Mouse (Mus musculus) liver, embryonic 11.5 days (tissue): ENCODE measurements at regions not wholly inside any gene's neighbourhood (a gene's known extent, or its start where the extent isn't known, plus 50 kb on each side); places are given as distances from the start of the nearest gene placed in this dataset.
"Not testable (repeated sequence)": the region's sequence is repeated elsewhere in the genome, so short reads cannot be mapped to it uniquely, and the experiment has no call there.

Experiments used
- ATAC-seq: fragments of 200-750 bp; cut with Nextera tagmentation; replicated peaks from 2 replicates; pipeline ENCODE4 v1.8.0; 2017; ENCODE audit warnings: moderate number of reproducible peaks, mild to moderate bottlenecking, moderate TSS enrichment, moderate library complexity; ENCODE audit not compliant: low FRiP score
- DNase-seq: peaks from one replicate; pipeline ENCODE4 v3.0.0-alpha.2; 2017; ENCODE audit warnings: low spot score
- H3K27ac ChIP-seq: fragments of 300-500 bp; sonication (generic); 2 replicates; pipeline ENCODE4 v1.5.1; 2014; ENCODE audit warnings: mild to moderate bottlenecking, low read depth, low read length, control low read depth
- H3K27me3 ChIP-seq: fragments of 300-500 bp; sonication (generic); replicated peaks from 2 replicates; pipeline ENCODE4 v1.6.1; 2014; ENCODE audit warnings: low read length, mixed read lengths; ENCODE audit not compliant: control insufficient read depth, insufficient read depth
- H3K36me3 ChIP-seq: fragments of 300-500 bp; sonication (generic); 2 replicates; pipeline ENCODE4 v1.6.1; 2014; ENCODE audit warnings: mild to moderate bottlenecking, low read length, moderate library complexity, mixed read lengths; ENCODE audit not compliant: control insufficient read depth, insufficient read depth
- H3K4me1 ChIP-seq: fragments of 300-500 bp; sonication (generic); replicated peaks from 2 replicates; pipeline ENCODE4 v1.6.1; 2014; ENCODE audit warnings: low read length, mixed read lengths; ENCODE audit not compliant: control insufficient read depth, insufficient read depth
- H3K4me2 ChIP-seq: fragments of 300-500 bp; sonication (generic); 2 replicates; pipeline ENCODE4 v1.6.1; 2014; ENCODE audit warnings: mild to moderate bottlenecking, control low read depth, moderate library complexity
- H3K4me3 ChIP-seq: fragments of 300-500 bp; sonication (generic); 2 replicates; pipeline ENCODE4 v1.5.1; 2014; ENCODE audit warnings: low read depth, low read length, control low read depth
- H3K9ac ChIP-seq: fragments of 300-500 bp; sonication (generic); 2 replicates; pipeline ENCODE4 v1.6.1; 2014; ENCODE audit warnings: low read depth, low read length, control low read depth
- H3K9me3 ChIP-seq: fragments of 300-500 bp; sonication (generic); 2 replicates; pipeline ENCODE4 v1.6.1; 2016; ENCODE audit warnings: low read length, inconsistent platforms, mixed read lengths; ENCODE audit not compliant: control insufficient read depth
- WGBS: fragments of 180-500 bp; shearing (Covaris S2); extraction: QIAGEN DNeasy Blood & Tissue Kit; methylation state at CpG from one replicate; pipeline ENCODE4 v1.1.7; 2014; 5-methylcytosine and 5-hydroxymethylcytosine counted together

DNA sequence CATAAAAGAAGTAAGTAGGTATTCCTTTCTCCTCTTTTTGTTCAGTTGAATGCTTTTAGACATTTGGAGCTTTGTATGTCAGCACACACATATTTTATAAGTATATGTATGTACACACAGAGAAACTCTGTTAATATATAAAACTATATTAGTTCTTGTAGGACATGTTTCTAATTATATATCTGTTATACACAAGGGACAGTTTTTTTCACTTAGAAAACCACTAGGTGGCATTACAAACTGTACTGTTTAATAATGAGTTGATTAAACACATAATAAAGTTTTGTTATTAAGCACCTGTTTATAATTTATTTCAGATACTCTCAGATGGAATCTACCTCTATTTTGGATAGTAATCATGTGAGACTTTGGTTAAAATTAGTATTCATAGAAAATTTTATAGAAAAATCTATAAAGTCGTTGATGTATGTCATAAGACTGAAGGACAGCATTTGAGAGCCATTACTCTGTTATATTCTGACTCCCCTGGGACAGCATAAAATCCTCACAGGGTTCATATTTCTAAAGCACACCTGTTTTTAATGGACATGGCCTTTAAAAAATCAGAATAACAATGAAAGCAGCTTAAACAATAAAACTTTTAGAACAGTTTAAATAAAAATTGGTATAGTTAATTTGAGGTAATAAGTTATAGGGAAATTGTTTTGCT is 158.4 kb upstream of the Gm21293 start:
- no peak for DNase-seq

DNA sequence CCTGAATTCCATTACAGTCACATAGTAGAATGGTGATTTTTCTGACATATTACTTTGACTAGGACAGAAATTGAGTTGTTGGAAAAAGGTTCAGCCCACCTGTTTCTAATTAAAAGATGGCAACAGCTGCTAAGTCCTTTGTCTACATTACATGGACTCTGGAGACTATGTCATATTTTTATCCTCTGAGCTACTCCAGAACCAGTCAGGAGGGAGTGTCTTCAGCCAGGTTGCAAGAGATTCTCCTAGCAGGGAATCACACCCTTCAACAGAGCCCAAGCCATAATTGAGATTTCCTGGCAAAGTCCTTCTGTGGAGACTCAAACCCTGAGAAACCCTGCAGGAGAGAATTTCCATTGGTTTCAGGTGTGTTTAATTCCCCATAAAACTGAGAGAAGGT is 123.2 kb upstream of the Gm21293 start:
- no peaks in the 10 kb centered on the region for H3K27me3 ChIP-seq
- H3K36me3 ChIP-seq = no peaks in the 10 kb centered on the region
- no peaks in the 10 kb centered on the region for H3K9me3 ChIP-seq
- H3K4me1 ChIP-seq = no peaks in the 10 kb centered on the region
- no peak overlapping the region for H3K27ac ChIP-seq
- ATAC-seq (no peak), DNase-seq (no peak)
- no peak overlapping the region for H3K4me2 ChIP-seq
- H3K9ac ChIP-seq = no peak overlapping the region
- no peak overlapping the region for H3K4me3 ChIP-seq

More for the DNA sequence above, 158.4 kb upstream of the Gm21293 start:
- Histone ChIP-seq H3K4me1 (no peaks in the 10 kb centered on the region), H3K4me2 (no peak overlapping the region), H3K27ac (no peak overlapping the region), H3K4me3 (no peak overlapping the region), H3K9me3 (no peaks in the 10 kb centered on the region), H3K27me3 (no peaks in the 10 kb centered on the region), H3K9ac (no peak overlapping the region), H3K36me3 (no peaks in the 10 kb centered on the region)
- no peak for ATAC-seq
- WGBS = 56% methylated on average over 1 of the region's 1 CpGs

DNA sequence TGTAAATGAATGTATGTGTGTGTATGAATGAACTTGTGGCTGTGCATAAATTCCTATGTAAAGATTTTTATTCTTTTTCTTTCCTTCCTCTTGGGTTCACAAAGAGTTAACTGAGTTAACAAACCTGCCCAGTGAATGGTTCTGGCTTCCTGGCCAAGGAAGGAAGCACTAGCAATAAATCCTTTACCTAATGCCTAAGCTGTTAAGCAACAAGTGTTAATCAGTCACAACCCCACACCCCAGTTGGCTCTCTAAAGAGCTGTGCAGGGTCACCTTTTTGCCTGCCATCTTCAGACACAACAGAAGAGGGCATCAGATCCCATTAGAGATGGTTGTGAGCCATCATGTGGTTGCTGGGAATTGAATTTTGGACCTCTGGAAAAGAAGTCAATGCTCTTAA is 121.2 kb upstream of the Gm21293 start:
- ATAC-seq = no peak
- Histone ChIP-seq H3K9me3 (no peaks in the 10 kb centered on the region), H3K27ac (no peak overlapping the region), H3K4me1 (no peaks in the 10 kb centered on the region), H3K9ac (no peak overlapping the region), H3K4me2 (no peak overlapping the region), H3K4me3 (no peak overlapping the region), H3K27me3 (no peaks in the 10 kb centered on the region), H3K36me3 (no peaks in the 10 kb centered on the region)
- DNase-seq = no peak

DNA sequence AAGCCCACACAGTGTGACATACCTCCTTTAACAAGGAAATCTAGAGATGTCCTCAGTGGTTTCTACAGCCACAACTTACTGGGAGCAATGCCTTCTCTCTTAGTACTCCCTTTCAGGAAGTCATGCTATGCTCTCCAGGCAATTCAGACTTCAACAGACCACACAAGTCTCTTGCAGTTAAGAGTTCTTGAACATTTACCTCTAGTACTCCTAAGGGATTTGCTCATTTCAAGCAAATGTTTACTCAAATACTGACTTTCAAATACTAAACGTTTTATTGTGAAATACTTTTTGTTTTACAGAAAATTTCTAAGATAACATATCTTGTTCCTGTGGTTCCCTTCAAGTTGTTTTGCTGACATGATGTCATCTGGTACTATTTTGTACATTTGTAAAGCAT is 114.6 kb upstream of the Gm21293 start:
- 34% methylated on average over 1 of the region's 1 CpGs for WGBS

DNA sequence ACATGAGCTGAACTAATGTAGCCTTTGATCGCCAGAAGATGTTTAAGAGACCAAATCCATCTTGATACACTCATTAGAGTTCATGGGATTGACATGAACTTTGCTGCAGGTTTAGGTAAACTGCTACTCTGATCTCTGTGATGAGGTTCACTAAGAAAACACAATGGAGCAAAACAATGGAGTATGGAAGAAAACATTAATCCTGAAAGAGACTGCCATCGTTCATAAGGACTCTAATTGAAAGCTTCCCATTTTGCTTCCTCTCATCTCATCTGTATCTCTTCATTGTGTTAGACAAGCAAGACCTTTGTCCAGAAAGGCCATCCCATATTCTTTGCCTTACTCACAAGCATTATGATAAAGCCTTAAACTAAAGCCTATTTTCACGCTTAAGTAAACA is 110.0 kb upstream of the Gm21293 start:
- ATAC-seq (no peak), DNase-seq (no peak)
- Histone ChIP-seq H3K4me2 (no peak overlapping the region), H3K27ac (no peak overlapping the region), H3K4me1 (no peaks in the 10 kb centered on the region), H3K27me3 (no peaks in the 10 kb centered on the region), H3K4me3 (no peak overlapping the region), H3K9me3 (no peaks in the 10 kb centered on the region), H3K9ac (no peak overlapping the region), H3K36me3 (no peaks in the 10 kb centered on the region)
- 75% methylated on average over 3 of the region's 3 CpGs for WGBS

More for the DNA sequence above, 114.6 kb upstream of the Gm21293 start:
- no peaks in the 10 kb centered on the region for H3K36me3 ChIP-seq
- DNase-seq (no peak), ATAC-seq (no peak)
- H3K4me3 ChIP-seq = no peak overlapping the region
- H3K9me3 ChIP-seq = no peaks in the 10 kb centered on the region
- H3K27me3 ChIP-seq = no peaks in the 10 kb centered on the region
- H3K27ac ChIP-seq = no peak overlapping the region
- H3K9ac ChIP-seq = no peak overlapping the region
- H3K4me1 ChIP-seq = no peaks in the 10 kb centered on the region
- H3K4me2 ChIP-seq = no peak overlapping the region

DNA sequence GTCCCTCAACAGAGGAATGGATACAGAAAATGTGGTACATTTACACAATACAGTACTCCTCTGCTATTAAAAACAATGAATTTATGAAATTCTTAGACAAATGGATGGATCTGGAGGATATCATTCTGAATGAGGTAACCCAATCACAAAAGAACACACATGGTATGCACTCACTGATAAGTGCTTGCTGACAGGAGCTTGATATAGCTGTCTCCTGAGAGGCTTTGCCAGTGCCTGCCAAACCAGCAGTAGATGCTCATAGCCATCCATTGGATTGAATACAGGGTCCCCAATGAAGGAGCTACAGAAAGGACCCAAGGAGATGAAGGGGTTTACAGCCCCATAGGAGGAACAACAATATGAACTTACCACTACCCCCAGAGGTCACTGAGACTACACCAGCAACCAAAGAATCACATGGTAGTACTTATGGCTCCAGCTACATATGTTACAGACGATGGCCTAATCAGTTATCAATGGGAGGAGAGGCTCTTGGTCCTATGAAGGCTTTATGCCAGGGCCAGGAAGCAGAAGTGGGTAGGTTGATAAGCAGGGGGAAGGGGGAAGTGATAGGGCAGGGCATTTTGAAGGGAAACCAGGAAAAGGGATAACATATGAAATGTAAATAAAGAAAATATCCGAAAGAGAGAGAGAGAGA is 100.9 kb upstream of the Gm21293 start:
- not testable (repeated sequence) for H3K9ac ChIP-seq, H3K9me3 ChIP-seq, H3K27ac ChIP-seq, H3K4me1 ChIP-seq, ATAC-seq, H3K36me3 ChIP-seq, DNase-seq, H3K4me3 ChIP-seq, H3K27me3 ChIP-seq, H3K4me2 ChIP-seq
- WGBS = 69% methylated on average over 2 of the region's 2 CpGs

DNA sequence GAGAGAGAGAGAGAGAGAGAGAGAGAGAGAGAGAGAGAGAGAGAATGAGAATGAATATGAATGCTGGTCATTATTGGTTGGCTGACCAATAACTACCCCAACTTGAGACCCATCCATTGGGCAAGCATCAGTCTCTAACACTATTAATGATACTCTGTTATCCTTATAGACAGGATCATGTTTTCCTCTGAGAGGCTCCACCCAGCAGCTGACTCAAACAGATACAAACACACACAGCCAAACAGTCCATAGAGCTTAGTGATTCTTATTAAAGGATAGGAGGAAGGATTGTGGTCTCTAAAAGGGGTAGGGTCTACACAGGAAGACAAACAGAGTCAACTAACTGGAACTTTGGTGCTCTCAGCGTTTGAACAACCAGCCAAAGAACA is 100.4 kb upstream of the Gm21293 start:
- WGBS = 66% methylated on average over 1 of the region's 1 CpGs
- Histone ChIP-seq H3K36me3 (no peaks in the 10 kb centered on the region), H3K4me3 (no peak overlapping the region), H3K27ac (no peak overlapping the region), H3K4me1 (no peaks in the 10 kb centered on the region), H3K9me3 (no peaks in the 10 kb centered on the region), H3K27me3 (no peaks in the 10 kb centered on the region), H3K4me2 (no peak overlapping the region), H3K9ac (no peak overlapping the region)
- no peak for DNase-seq
- no peak for ATAC-seq

DNA sequence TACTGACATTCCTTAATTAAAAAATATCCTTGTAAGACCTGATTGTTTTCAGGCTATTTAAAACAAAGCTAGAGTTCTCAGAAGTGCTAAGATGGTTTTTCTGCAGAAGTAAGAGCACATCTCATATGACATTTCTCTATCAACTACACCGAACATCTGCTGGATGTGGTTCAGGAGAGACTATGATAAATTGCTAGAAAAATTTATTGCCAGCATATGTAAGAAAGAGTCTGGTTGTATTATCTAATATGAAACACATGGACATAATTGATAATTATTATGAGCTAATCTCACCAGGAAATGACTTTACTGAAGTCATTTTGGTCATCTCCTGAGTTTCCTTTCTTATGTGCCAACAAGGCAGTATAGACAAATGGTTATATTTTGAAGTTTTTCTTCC is 99.2 kb upstream of the Gm21293 start:
- no peaks in the 10 kb centered on the region for H3K36me3 ChIP-seq
- no peaks in the 10 kb centered on the region for H3K9me3 ChIP-seq
- H3K9ac ChIP-seq = no peak overlapping the region
- no peak overlapping the region for H3K27ac ChIP-seq
- H3K4me3 ChIP-seq = no peak overlapping the region
- DNase-seq (no peak), ATAC-seq (no peak)
- WGBS = 78% methylated on average over 1 of the region's 1 CpGs
- H3K4me1 ChIP-seq = no peaks in the 10 kb centered on the region
- H3K4me2 ChIP-seq = no peak overlapping the region
- no peaks in the 10 kb centered on the region for H3K27me3 ChIP-seq
